Mouse (Mus musculus) lung, postnatal 25 days (tissue): Measurements from ENCODE around the gene Ear1.
"Not testable (repeated sequence)": the region's sequence is repeated elsewhere in the genome, so short reads cannot be mapped to it uniquely, and the experiment has no call there.

ENCODE experiments used
- DNase-seq: peaks from one replicate; pipeline ENCODE4 v3.0.0; 2022; ENCODE audit warnings: low spot score

The Ear1 gene

GRCm38 (mm10) chr14:43796069-43796904 is 79.0 kb downstream of the Ear1 start:
- DNase-seq, result no peak

GRCm38 (mm10) chr14:43793811-43794210 is 81.5 kb downstream of the Ear1 start:
- not testable (repeated sequence) for DNase-seq

- DNase-seq, result not testable (repeated sequence)
Observed at GRCm38 (mm10) chr14:43784645-43785044, 90.7 kb downstream of the Ear1 start, which contains the start of gene Gm8180. TSS of gene Gm8180 (minus strand) at chr14:43784745.
